Mouse (Mus musculus) left cerebral cortex, postnatal 10 days (tissue): ENCODE data around the gene Ppm1g. TPM values are rescaled to one million over a fixed set of nuclear protein-coding genes. Genes with fewer than 3 reads are reported as not detected.

Source experiments
- DNase-seq, 2 experiments: peaks; one replicate each; pipeline ENCODE4 v3.0.0; 2021 to 2022; ENCODE audit warnings: low spot score in 2 of 2, mixed read lengths in 1 of 2; ENCODE audit errors: extremely low spot score in 1 of 2
- intact Hi-C: fragments of 180-260 bp; cut with DNase I; formaldehyde crosslinking; loops from one replicate; pipeline ENCODE4 v1.15.1; 2025
- total RNA-seq, 2 experiments: library from RNA; stranded (reverse); gene quantifications; 2 replicates each; pipeline ENCODE4 v1.2.3; 2021

Gene Ppm1g
- total RNA-seq, result 100 to 1,000 TPM; 108 TPM

DNA sequence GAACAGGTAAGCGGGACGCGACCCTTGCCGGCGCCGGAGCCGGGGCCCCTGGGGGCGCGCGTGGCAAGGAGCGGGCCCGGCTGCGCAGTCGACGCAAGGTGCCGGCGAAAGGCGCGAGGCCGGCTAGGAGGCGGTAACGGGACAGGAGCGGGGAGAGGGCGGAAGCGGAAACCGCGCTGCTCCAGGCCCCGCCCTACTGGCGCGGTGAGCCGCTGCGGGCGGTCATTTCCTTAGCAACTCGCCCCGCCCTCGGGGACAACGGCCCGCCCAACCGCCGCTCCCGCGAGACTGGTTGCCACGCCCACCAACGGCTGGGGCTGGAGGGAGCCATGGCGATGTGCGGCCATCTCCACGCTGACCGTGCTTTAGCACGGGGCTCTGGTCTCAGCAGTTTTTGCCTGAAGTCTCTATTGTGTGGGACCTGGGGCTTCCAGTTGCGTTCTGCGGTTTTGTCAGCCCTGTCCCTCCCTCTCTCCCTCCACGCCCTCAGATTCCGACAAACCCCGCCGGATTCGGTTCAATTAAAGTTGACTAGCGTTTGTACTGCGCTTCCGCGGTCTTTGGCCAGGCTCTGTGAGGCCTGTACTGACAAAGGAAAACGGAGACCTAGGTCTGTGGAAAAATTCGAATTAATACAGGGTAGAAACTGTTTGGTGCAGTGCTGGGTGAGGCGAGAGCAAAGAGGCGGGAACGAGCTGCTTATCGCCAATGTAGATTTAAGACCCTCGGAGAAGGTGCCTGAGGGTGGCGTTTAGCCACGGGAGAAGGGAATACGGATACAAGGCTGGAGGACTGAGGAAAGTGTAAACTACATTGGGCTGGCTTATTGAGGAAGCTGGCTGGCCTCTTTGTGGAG is at the start of gene Ppm1g:
Gene Ppm1g, minus strand, starts transcription at position 240 of the 856 bp plus-strand sequence.
- peak; percentile 94 to 98 for DNase-seq
- intact Hi-C loops, result loop anchor here (2.0 kb wide), 1 partner anchor 20 kb away; the partner anchor contains the start of genes Gm9970 and Nrbp1

- intact Hi-C loops, result no loop called here
These were observed 47.2 kb upstream of the Ppm1g start for GRCm38 (mm10) chr5:31267686-31268085.

DNA sequence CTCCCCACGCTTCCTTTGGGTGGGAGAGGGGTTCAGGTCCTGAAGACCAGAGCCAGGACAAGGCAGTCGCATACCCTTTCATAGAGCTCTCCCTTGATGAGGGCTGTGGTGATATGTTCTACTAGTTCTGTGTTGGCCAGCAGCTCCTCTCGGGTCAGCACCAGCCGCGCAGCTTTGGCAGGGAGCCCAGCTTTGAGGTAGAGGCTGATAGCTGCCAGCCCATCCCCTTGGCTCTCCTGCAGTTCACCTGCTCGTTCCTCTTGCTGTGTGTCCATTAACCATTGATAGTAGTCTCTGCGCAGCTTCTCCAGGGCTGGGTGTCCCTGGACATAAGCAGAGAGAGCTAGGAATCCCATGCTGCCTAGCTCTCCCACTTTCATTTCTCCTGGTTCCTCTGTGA is 45.6 kb upstream of the Ppm1g start:
- intact Hi-C loops, result no loop called here
- peak in 1 of 2 experiments; percentile 35 for DNase-seq

More at GRCm38 (mm10) chr5:31267686-31268085, 47.2 kb upstream of the Ppm1g start:
- DNase-seq, result no peak

DNA sequence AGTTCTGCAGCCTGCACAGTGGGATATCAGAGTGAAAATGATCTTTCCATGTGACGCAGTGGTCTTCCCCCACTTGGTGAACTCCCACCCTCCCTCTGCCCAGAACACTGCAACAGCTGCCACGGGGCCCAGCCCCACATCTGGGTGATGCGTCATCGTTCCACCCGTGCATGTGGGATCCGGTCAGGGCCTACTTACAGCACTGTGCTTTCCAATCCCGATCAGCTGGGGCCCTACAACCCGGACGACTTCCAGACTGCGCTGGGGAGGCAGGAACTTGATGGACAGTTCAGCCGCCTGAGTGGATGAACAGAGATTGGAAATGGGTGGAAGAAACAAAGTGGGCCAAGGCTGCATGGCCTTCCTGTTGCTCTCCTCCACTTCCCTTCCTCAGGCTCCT is 37.1 kb upstream of the Ppm1g start:
- intact Hi-C loops, result no loop called here
- DNase-seq, result no peak

DNA sequence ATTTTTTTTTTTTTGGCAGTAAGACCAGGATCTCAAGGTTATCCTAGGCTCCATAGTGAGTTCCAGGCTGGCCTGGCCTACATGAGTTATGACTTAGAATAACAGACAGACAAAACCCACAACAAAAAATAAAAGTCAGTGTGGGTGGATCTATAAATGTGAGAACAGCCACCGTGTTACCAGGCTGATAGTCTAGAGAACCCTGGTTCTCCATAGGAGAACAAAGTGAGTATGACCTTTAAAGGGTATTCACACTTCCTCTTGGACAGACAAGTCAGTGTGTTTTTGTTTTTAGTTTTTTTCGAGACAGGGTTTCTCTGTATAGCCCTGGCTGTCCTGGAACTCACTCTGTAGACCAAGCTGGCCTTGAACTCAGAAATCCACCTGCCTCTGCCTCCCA is 35.5 kb upstream of the Ppm1g start:
- DNase-seq, result no peak
- intact Hi-C loops, result no loop called here

DNA sequence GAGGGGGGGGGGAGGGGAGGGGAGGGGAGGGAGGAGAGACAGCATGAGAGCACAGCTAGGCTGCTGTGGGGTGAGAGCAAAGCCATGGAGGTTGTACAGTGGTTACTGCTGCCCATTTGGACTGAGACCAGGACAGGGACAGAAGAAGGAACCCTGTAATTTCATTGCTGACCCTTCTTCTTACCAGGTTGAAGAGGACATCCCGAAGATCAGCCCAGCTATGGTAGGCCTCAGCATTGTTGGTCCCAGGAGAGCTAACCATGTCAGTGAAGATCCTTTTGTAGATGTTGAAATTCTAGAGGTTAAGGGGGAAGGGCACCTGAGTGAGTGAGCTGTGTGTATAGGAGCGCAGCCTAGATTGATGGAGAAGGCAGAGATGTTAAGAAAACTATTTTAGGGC is 34.9 kb upstream of the Ppm1g start:
- intact Hi-C loops, result no loop called here
- no peak for DNase-seq

- intact Hi-C loops, result loop anchor here (5.0 kb wide), 1 partner anchor 58 kb away; no protein-coding TSS in a partner anchor
- DNase-seq, result no peak
These were observed 34.4 kb upstream of the Ppm1g start for GRCm38 (mm10) chr5:31254901-31255300.

DNA sequence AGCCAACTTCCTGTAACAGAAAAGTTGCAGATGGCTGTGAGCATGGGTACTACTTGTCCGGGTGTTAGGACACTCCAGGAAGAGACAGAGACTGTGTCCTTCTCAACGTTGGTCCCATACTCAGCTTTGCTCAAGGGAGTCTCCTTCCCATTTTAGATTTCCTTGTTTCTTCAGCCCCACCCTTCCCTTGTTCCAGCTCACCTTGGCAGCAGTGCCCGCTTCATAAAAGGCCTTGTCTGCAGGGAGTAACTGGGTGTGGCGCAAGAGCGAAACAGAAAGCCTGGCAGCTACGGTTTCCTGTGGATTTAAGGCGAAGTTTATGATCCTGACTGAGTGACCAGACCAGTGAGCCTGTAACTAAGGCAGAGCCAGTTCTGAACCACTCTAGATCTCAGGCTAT is 34.0 kb upstream of the Ppm1g start:
- peak in 1 of 2 experiments; percentile 43 for DNase-seq
- intact Hi-C loops, result loop anchor here (5.0 kb wide), 1 partner anchor 57 kb away; no protein-coding TSS in a partner anchor

DNA sequence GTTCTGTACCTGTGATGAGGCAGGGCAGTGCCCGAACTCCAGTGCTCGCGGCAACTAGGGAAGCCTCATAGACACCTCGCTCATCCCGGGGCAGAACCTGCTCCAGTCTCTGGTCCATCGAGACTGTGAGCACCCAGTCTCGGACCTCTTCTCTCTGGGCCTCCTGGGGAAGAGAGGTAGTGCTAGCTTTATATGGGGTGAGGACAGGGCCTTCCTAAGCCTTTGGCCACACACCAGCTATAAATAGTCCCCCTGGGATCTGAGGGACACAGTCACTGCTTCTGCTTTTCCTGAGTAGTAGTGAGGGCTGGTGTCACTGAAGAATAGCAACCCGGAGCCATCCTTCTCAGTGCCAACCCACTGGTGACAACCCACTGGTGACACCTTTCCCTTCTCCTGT is 33.3 kb upstream of the Ppm1g start:
- DNase-seq, result no peak
- intact Hi-C loops, result loop anchor here (5.0 kb wide), 1 partner anchor 57 kb away; no protein-coding TSS in a partner anchor

DNA sequence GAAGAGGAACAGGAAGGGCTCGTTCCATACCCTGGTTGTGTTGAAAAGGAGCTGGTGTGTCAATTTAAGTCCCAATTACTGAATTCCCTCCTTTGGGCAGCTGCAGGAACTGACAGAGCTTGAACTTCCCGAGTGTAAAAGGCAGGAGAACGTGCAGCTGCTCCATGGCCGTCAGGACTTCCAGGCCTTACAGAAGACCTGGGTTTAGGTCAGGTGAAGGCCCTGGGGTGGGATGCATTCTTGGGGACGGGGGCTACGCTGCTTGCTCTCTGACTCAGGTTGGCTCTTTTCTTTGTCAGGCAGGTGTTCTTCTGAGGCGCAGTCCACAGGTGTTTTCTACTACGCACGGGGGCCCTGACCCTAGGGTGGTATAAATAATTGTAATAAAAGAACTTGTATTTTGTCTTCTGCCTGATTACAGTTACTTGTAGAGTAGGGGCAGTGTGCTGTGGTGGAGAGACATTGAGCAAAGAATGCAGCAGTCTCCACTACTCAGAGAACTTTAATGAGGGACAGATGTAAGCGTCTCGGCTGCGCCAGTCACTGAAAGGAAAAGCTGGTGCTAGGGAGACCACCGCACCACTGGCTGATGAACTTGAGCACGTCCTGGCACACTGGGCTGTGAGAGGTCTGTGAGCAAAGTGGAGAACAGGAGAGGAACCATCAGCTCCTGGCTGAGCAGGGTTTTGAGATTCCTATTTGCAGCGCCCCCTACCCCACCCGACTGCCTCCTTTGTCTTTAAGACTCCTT is 32.5 kb upstream of the Ppm1g start:
- intact Hi-C loops, result loop anchor here (5.0 kb wide), 1 partner anchor 56 kb away; no protein-coding TSS in a partner anchor
- DNase-seq, result no peak

- DNase-seq, result no peak
- intact Hi-C loops, result loop anchor here (5.0 kb wide), 1 partner anchor 55 kb away; no protein-coding TSS in a partner anchor
These were observed 31.7 kb upstream of the Ppm1g start for GRCm38 (mm10) chr5:31252151-31252550.

DNA sequence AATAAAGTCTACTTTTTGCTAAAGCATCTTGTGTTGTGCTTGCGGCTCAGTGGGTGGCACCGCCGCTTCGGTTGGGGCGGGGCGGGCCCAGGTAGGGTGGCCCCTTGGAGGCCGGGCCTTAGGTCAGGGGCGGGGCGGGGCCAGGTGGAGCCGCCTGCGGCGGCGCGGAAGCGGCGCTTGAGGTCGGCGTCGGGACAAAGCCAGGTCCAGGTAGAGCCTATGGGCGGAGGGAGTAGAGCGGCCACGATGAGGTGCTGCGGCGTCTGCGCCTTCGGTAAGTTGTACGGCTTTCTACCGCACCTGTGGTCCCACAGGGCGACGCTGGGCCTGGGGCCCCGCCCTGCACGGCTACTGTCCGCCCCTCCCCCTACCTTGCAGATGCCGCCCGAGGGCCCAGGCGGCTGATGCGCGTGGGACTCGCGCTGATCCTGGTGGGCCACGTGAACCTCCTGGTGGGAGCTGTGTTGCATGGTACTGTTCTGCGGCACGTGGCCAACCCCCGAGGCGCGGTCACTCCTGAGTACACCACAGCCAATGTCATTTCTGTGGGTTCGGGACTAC is 31.1 kb upstream of the Ppm1g start, which contains the start of gene Krtcap3:
Gene Krtcap3, plus strand, starts transcription at position 151 of the 561 bp plus-strand sequence.
- intact Hi-C loops, result loop anchor here (5.0 kb wide), 1 partner anchor 54 kb away; no protein-coding TSS in a partner anchor
- peak in 1 of 2 experiments; percentile 66 for DNase-seq

- intact Hi-C loops, result loop anchor here (5.0 kb wide), 1 partner anchor 53 kb away; no protein-coding TSS in a partner anchor
- no peak for DNase-seq
These were observed 30.2 kb upstream of the Ppm1g start for GRCm38 (mm10) chr5:31250716-31251115.

DNA sequence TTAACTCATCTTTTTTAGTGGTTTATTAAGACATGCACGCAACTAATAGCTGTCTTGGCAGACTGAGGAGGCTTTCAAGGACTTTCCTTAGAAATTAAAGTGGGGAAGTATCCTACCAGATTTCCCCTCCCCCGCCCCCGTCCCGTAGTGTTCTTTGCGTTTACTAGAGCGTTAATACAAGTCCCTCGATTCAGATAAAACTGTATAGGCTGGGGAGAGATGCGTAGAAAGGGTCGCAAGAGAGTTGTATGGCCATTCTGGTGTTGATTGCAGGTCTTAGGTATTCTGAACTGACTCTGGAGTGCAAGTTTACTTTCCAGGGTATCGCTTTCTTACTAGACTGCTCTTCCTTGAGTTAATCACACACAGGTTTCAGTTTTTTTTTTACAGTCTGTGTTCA is 21.7 kb upstream of the Ppm1g start:
- no peak for DNase-seq
- intact Hi-C loops, result no loop called here

DNA sequence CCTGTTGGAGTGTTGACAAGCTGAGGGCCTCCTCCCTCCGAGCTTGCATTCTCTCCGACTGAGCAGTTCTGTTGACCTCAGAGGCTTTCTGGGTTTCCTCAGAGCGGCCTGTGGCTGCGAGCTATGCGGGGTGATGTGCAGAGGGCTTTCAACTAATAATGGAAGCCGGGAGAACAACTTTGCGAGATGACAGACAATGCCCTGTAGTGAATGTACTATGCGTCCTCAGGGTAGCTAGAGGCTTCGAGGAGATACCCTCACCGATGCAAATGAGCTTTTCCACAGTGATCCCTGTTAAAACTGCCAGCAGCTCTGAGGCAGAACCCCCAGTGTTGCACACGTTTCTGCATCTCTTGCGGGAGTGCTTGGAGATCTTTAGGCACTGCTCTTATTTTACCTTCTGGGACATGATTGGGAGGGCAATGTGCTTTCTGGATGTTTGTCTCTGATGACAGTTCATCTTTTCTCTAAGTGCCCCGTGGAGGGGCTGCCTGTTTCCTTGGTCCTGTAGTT is 21.1 kb upstream of the Ppm1g start:
- intact Hi-C loops, result loop anchor here (2.0 kb wide), 1 partner anchor 21 kb away; the partner anchor contains the start of gene Ppm1g

DNA sequence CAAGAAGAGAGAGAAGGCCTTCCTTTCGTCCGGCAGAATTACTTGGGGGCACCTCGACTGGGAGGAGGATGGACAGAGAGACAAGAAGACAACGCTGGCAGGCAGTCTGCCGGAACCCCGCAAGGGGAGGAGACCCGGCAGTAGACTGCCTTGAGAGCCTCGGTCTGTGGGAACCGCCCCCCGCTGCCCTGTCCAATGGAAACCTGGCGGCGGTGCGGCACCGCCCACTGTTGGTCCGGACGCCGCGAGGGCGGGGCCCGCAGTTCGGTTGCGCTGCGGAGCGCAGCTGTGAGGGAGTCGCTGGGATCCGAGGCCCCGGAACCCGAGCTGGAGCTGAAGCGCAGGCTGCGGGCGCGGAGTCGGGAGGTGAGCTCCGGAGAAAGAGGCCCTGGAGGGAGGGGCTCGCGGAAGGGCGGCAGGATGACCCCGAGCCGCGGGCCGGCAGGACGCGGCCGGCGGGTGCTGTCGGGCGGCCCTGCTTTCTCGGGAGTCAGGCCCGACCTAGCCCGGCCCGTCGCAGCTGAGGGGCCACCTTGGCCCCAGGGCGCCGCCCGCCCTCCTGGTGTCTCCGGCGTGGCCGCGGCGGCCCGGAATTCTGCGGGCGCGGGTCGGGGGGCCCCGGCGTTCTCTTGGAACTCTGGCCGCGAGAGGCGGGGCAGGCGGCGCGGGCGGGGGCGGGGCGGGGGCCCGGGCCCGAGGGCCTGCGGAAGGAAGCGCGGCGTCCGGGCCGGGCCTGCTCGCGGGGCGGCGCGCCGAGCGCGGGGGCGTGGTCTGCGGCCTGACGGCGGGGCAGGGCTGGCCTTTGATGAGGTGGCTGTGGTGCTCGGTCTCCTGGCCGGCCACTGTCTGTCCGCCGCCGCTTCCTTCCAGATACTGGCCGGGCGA is 20.4 kb upstream of the Ppm1g start, which contains the start of the genes Nrbp1 and Gm9970:
Gene Nrbp1, plus strand, starts transcription at position 228 of the 885 bp plus-strand sequence.
Gene Gm9970, minus strand, starts transcription at position 596 of the 885 bp plus-strand sequence.
- intact Hi-C loops, result loop anchor here (2.0 kb wide), 1 partner anchor 20 kb away; the partner anchor contains the start of gene Ppm1g
- peak; percentile 93 to 98 for DNase-seq

More for the DNA sequence above, 21.1 kb upstream of the Ppm1g start:
- DNase-seq, result no peak

GRCm38 (mm10) chr5:31226641-31227040 is 6.2 kb upstream of the Ppm1g start:
- intact Hi-C loops, result no loop called here
- DNase-seq, result no peak
